Mouse (Mus musculus): ENCODE results near the gene Inpp5k.

- TF ChIP-seq CTCF (IDR thresholded peaks at IDR 0.05): no peak
- no peak for TF ChIP-seq EP300 (IDR thresholded peaks at IDR 0.05)
Observed at GRCm38 (mm10) chr11:75671426-75672180, 40.8 kb downstream of the Inpp5k start.

Data from lung, postnatal 0 days (tissue).